Mouse (Mus musculus): ENCODE measurements around the gene Foxp1. TPM values are rescaled to one million over a fixed set of nuclear protein-coding genes. Genes with fewer than 3 reads are reported as not detected.
A peak's percentile ranks its signal among the peaks of the same experiment; 100 is the strongest.

Gene Foxp1
- polyA plus RNA-seq, 1 experiment from 2014 or later: 65.4 TPM

- ATAC-seq (ENCODE audit: insufficient number of reproducible peaks, low FRiP score, low TSS enrichment, low read depth): no peak
- H3K9me3 ChIP-seq (ENCODE audit: control insufficient read depth, low read length): no peaks in the 10 kb centered on the region
- 2% methylated on average over 9 of the region's 9 CpGs for WGBS
- no peak overlapping the region for H3K4me2 ChIP-seq (ENCODE audit: low read depth, severe bottlenecking)
- peaks cover 20% of the 10 kb centered on the region for H3K4me1 ChIP-seq (ENCODE audit: control insufficient read depth, insufficient read depth, low read length)
- DNase-seq (ENCODE audit: low spot score): peak; percentile 59
- H3K36me3 ChIP-seq (ENCODE audit: control insufficient read depth, insufficient read depth, low read length): no peaks in the 10 kb centered on the region
- no peaks in the 10 kb centered on the region for H3K27me3 ChIP-seq (ENCODE audit: control insufficient read depth, insufficient read depth, low read length)
- H3K4me3 ChIP-seq (ENCODE audit: low read depth, low read length): no peak overlapping the region
- peak overlapping the region; percentile 76 for H3K27ac ChIP-seq (replicated peaks; ENCODE audit: low read depth, low read length)
- peak overlapping the region; percentile 22; the same call in 1 of the 2 replicates for H3K9ac ChIP-seq (ENCODE audit: low read length)
These were observed 82.6 kb downstream of the Foxp1 start for GRCm38 (mm10) chr6:99439878-99440361.

- 14% methylated on average over 9 of the region's 9 CpGs for WGBS
- Histone ChIP-seq H3K27ac (replicated peaks; ENCODE audit: low read depth, low read length) (peak overlapping the region; percentile 76), H3K9ac (ENCODE audit: low read length) (peak overlapping the region; percentile 22; the same call in 1 of the 2 replicates), H3K4me1 (ENCODE audit: control insufficient read depth, insufficient read depth, low read length) (peaks cover 20% of the 10 kb centered on the region), H3K36me3 (ENCODE audit: control insufficient read depth, insufficient read depth, low read length) (no peaks in the 10 kb centered on the region), H3K4me3 (ENCODE audit: low read depth, low read length) (no peak overlapping the region), H3K4me2 (ENCODE audit: low read depth, severe bottlenecking) (no peak overlapping the region; the same call in 1 of the 2 replicates), H3K27me3 (ENCODE audit: control insufficient read depth, insufficient read depth, low read length) (no peaks in the 10 kb centered on the region), H3K9me3 (ENCODE audit: control insufficient read depth, low read length) (no peaks in the 10 kb centered on the region)
- ATAC-seq (ENCODE audit: insufficient number of reproducible peaks, low FRiP score, low TSS enrichment, low read depth): no peak
- peak; percentile 27 for DNase-seq (ENCODE audit: low spot score)
These were observed 83.2 kb downstream of the Foxp1 start for GRCm38 (mm10) chr6:99439214-99439877.

- no peaks in the 10 kb centered on the region for H3K9me3 ChIP-seq (ENCODE audit: control insufficient read depth, low read length)
- no peak overlapping the region for H3K4me2 ChIP-seq (ENCODE audit: low read depth, severe bottlenecking)
- H3K36me3 ChIP-seq (ENCODE audit: control insufficient read depth, insufficient read depth, low read length): no peaks in the 10 kb centered on the region
- H3K27ac ChIP-seq (replicated peaks; ENCODE audit: low read depth, low read length): no peak overlapping the region
- whole genome bisulfite sequencing: 90% methylated on average over 6 of the region's 6 CpGs
- DNase-seq (ENCODE audit: low spot score): no peak
- H3K4me1 ChIP-seq (ENCODE audit: control insufficient read depth, insufficient read depth, low read length): peaks cover 20% of the 10 kb centered on the region
- H3K4me3 ChIP-seq (ENCODE audit: low read depth, low read length): no peak overlapping the region
- no peak for ATAC-seq (ENCODE audit: insufficient number of reproducible peaks, low FRiP score, low TSS enrichment, low read depth)
- H3K27me3 ChIP-seq (ENCODE audit: control insufficient read depth, insufficient read depth, low read length): no peaks in the 10 kb centered on the region
- no peak overlapping the region for H3K9ac ChIP-seq (ENCODE audit: low read length)
These were observed 86.2 kb downstream of the Foxp1 start for GRCm38 (mm10) chr6:99436371-99436770.

GRCm38 (mm10) chr6:99435140-99435539, 87.4 kb downstream of the Foxp1 start:
- Histone ChIP-seq H3K36me3 (ENCODE audit: control insufficient read depth, insufficient read depth, low read length) (no peaks in the 10 kb centered on the region), H3K27me3 (ENCODE audit: control insufficient read depth, insufficient read depth, low read length) (no peaks in the 10 kb centered on the region), H3K27ac (replicated peaks; ENCODE audit: low read depth, low read length) (no peak overlapping the region), H3K4me2 (ENCODE audit: low read depth, severe bottlenecking) (no peak overlapping the region), H3K4me1 (ENCODE audit: control insufficient read depth, insufficient read depth, low read length) (peaks cover 17% of the 10 kb centered on the region), H3K9ac (ENCODE audit: low read length) (no peak overlapping the region), H3K4me3 (ENCODE audit: low read depth, low read length) (no peak overlapping the region), H3K9me3 (ENCODE audit: control insufficient read depth, low read length) (no peaks in the 10 kb centered on the region)
- ATAC-seq (ENCODE audit: insufficient number of reproducible peaks, low FRiP score, low TSS enrichment, low read depth) (no peak), DNase-seq (ENCODE audit: low spot score) (no peak)
- 94% methylated on average over 10 of the region's 10 CpGs for WGBS

- DNase-seq (ENCODE audit: low spot score): no peak
- no peak overlapping the region for H3K9ac ChIP-seq (ENCODE audit: low read length)
- no peak overlapping the region for H3K4me2 ChIP-seq (ENCODE audit: low read depth, severe bottlenecking)
- H3K4me1 ChIP-seq (ENCODE audit: control insufficient read depth, insufficient read depth, low read length): no peaks in the 10 kb centered on the region
- H3K9me3 ChIP-seq (ENCODE audit: control insufficient read depth, low read length): no peaks in the 10 kb centered on the region
- no peak for ATAC-seq (ENCODE audit: insufficient number of reproducible peaks, low FRiP score, low TSS enrichment, low read depth)
- H3K27me3 ChIP-seq (ENCODE audit: control insufficient read depth, insufficient read depth, low read length): no peaks in the 10 kb centered on the region
- H3K4me3 ChIP-seq (ENCODE audit: low read depth, low read length): no peak overlapping the region
- 91% methylated on average over 9 of the region's 9 CpGs for WGBS
- H3K36me3 ChIP-seq (ENCODE audit: control insufficient read depth, insufficient read depth, low read length): no peaks in the 10 kb centered on the region
- H3K27ac ChIP-seq (replicated peaks; ENCODE audit: low read depth, low read length): no peak overlapping the region
These were observed 89.5 kb downstream of the Foxp1 start for GRCm38 (mm10) chr6:99433006-99433405.

- ATAC-seq (ENCODE audit: insufficient number of reproducible peaks, low FRiP score, low TSS enrichment, low read depth) (no peak), DNase-seq (ENCODE audit: low spot score) (no peak)
- Histone ChIP-seq H3K27me3 (ENCODE audit: control insufficient read depth, insufficient read depth, low read length) (no peaks in the 10 kb centered on the region), H3K4me3 (ENCODE audit: low read depth, low read length) (no peak overlapping the region), H3K4me2 (ENCODE audit: low read depth, severe bottlenecking) (no peak overlapping the region), H3K9me3 (ENCODE audit: control insufficient read depth, low read length) (no peaks in the 10 kb centered on the region), H3K9ac (ENCODE audit: low read length) (no peak overlapping the region), H3K36me3 (ENCODE audit: control insufficient read depth, insufficient read depth, low read length) (no peaks in the 10 kb centered on the region), H3K27ac (replicated peaks; ENCODE audit: low read depth, low read length) (no peak overlapping the region), H3K4me1 (ENCODE audit: control insufficient read depth, insufficient read depth, low read length) (no peaks in the 10 kb centered on the region)
- WGBS: 64% methylated on average over 4 of the region's 4 CpGs
These were observed 90.6 kb downstream of the Foxp1 start for GRCm38 (mm10) chr6:99431941-99432340.

GRCm38 (mm10) chr6:99430560-99430959, 92.0 kb downstream of the Foxp1 start:
- ATAC-seq (ENCODE audit: insufficient number of reproducible peaks, low FRiP score, low TSS enrichment, low read depth) (no peak), DNase-seq (ENCODE audit: low spot score) (no peak)
- H3K9ac ChIP-seq (ENCODE audit: low read length): no peak overlapping the region
- H3K4me3 ChIP-seq (ENCODE audit: low read depth, low read length): no peak overlapping the region
- H3K4me2 ChIP-seq (ENCODE audit: low read depth, severe bottlenecking): no peak overlapping the region
- WGBS: 97% methylated on average over 14 of the region's 14 CpGs
- no peak overlapping the region for H3K27ac ChIP-seq (replicated peaks; ENCODE audit: low read depth, low read length)
- no peaks in the 10 kb centered on the region for H3K9me3 ChIP-seq (ENCODE audit: control insufficient read depth, low read length)
- no peaks in the 10 kb centered on the region for H3K27me3 ChIP-seq (ENCODE audit: control insufficient read depth, insufficient read depth, low read length)
- H3K36me3 ChIP-seq (ENCODE audit: control insufficient read depth, insufficient read depth, low read length): no peaks in the 10 kb centered on the region
- H3K4me1 ChIP-seq (ENCODE audit: control insufficient read depth, insufficient read depth, low read length): no peaks in the 10 kb centered on the region

GRCm38 (mm10) chr6:99429378-99430131, 93.0 kb downstream of the Foxp1 start:
- Histone ChIP-seq H3K4me1 (ENCODE audit: control insufficient read depth, insufficient read depth, low read length) (no peaks in the 10 kb centered on the region), H3K36me3 (ENCODE audit: control insufficient read depth, insufficient read depth, low read length) (no peaks in the 10 kb centered on the region), H3K27me3 (ENCODE audit: control insufficient read depth, insufficient read depth, low read length) (no peaks in the 10 kb centered on the region), H3K9ac (ENCODE audit: low read length) (no peak overlapping the region), H3K4me2 (ENCODE audit: low read depth, severe bottlenecking) (no peak overlapping the region), H3K27ac (replicated peaks; ENCODE audit: low read depth, low read length) (no peak overlapping the region), H3K9me3 (ENCODE audit: control insufficient read depth, low read length) (no peaks in the 10 kb centered on the region), H3K4me3 (ENCODE audit: low read depth, low read length) (no peak overlapping the region)
- DNase-seq (ENCODE audit: low spot score) (no peak), ATAC-seq (ENCODE audit: insufficient number of reproducible peaks, low FRiP score, low TSS enrichment, low read depth) (no peak)
- 87% methylated on average over 16 of the region's 16 CpGs for WGBS

Measured in limb, embryonic 11.5 days (tissue).